20 mouse cellular contexts compared by ENCODE assay signal in the genomic region with DNA sequence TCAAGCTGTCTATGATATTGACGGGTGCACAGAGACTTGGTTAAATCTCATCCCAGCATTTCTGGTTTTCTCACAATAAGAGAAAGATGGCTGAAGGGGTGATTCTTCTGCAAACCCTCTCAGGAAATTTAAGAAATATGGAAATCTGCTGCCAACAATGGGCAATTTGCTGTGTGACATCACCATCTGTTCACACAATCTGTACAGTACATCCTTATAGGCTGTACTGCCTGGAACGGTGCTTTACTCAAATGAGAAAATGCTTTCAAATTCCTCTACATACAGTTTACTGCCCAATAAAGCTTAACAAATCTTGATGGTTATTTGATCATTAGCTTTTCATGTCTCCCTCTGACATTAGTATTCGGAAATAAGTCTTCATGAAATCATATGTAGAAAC.
DNase-seq lines count a peak whose midpoint lies in the region; ATAC-seq lines count a peak whose summit lies in the region.
"Had no signal": no experiment of that assay in that cellular context is flagged by ENCODE, and none has a peak within 500 bp of the region (broad histone marks: within the 10 kb centered on the region; RNA-seq: fewer than 3 reads in every experiment).

No protein-coding gene starts in this region.

- no peaks in the 10 kb centered on the region for H3K27me3 ChIP-seq in hindbrain, embryonic 15.5 days
- no peaks in the 10 kb centered on the region for H3K27me3 ChIP-seq in hindbrain, embryonic 10.5 days (ENCODE audit: insufficient read depth, poor library complexity, severe bottlenecking)
- H3K27me3 ChIP-seq in hindbrain, embryonic 16.5 days (replicated peaks; ENCODE audit: control insufficient read depth, insufficient read depth, low read length): no peaks in the 10 kb centered on the region
- H3K27me3 ChIP-seq: limb, embryonic 13.5 days; liver, embryonic 13.5 days had no signal

- peak; percentile 78 for ATAC-seq in cerebellum, adult (ENCODE audit: insufficient number of reproducible peaks, low FRiP score, low TSS enrichment)
- peak; percentile 69; the same call in 1 of the 2 replicates for ATAC-seq in hindbrain, embryonic 15.5 days (ENCODE audit: low FRiP score, low read depth)
- peak; percentile 68; the same call in 1 of the 2 replicates for ATAC-seq in hindbrain, embryonic 16.5 days
- ATAC-seq: activated CD4-positive, CD25-positive, alpha-beta regulatory T cell, adult 4 months; midbrain, embryonic 16.5 days had no signal

- no peak overlapping the region for H3K4me2 ChIP-seq in hindbrain, embryonic 15.5 days
- H3K4me2 ChIP-seq in hindbrain, embryonic 16.5 days (ENCODE audit: low read length): no peak overlapping the region
- H3K4me2 ChIP-seq: heart, embryonic 11.5 days; limb, embryonic 13.5 days; liver, embryonic 13.5 days; lung, embryonic 14.5 days had no signal

- 76% methylated on average over 3 of the region's 3 CpGs for WGBS in hindbrain, embryonic 15.5 days
- WGBS in hindbrain, embryonic 10.5 days: 90% methylated on average over 3 of the region's 3 CpGs
- WGBS in hindbrain, embryonic 16.5 days: 72% methylated on average over 3 of the region's 3 CpGs

- H3K27ac ChIP-seq in hindbrain, embryonic 15.5 days (replicated peaks): no peak overlapping the region
- no peak overlapping the region for H3K27ac ChIP-seq in hindbrain, embryonic 10.5 days
- no peak overlapping the region for H3K27ac ChIP-seq in hindbrain, embryonic 16.5 days (ENCODE audit: low read depth, low read length)
- H3K27ac ChIP-seq: embryonic facial prominence, embryonic 10.5 days; limb, embryonic 13.5 days; liver, embryonic 13.5 days had no signal

- no peak for DNase-seq in cerebellum, adult 8-10 months
- DNase-seq in hindbrain, embryonic 10.5 days (ENCODE audit: low spot score): no peak
- DNase-seq in cerebellum, adult 9-10 months: peak; percentile 30
- no peak for DNase-seq in adrenal gland, adult 8-10 months
- no peak for DNase-seq in MN1 (ENCODE audit: low spot score)
- DNase-seq: adrenal gland, postnatal 14 days; heart, postnatal 10 days; kidney, adult 2 months; kidney, postnatal 4 days; liver, embryonic 13.5 days; thymus, postnatal 14 days had no signal

- no peak overlapping the region for H3K4me3 ChIP-seq in hindbrain, embryonic 15.5 days
- no peak overlapping the region for H3K4me3 ChIP-seq in hindbrain, embryonic 10.5 days
- H3K4me3 ChIP-seq in hindbrain, embryonic 16.5 days (ENCODE audit: low read length): no peak overlapping the region
- H3K4me3 ChIP-seq: embryonic facial prominence, embryonic 10.5 days; limb, embryonic 13.5 days; liver, embryonic 13.5 days had no signal

- H3K36me3 ChIP-seq in hindbrain, embryonic 15.5 days: no peaks in the 10 kb centered on the region
- no peaks in the 10 kb centered on the region for H3K36me3 ChIP-seq in hindbrain, embryonic 10.5 days
- no peaks in the 10 kb centered on the region for H3K36me3 ChIP-seq in hindbrain, embryonic 16.5 days (ENCODE audit: control insufficient read depth, insufficient read depth, low read length)
- H3K36me3 ChIP-seq: embryonic facial prominence, embryonic 10.5 days; limb, embryonic 13.5 days; liver, embryonic 13.5 days had no signal

- H3K9ac ChIP-seq in hindbrain, embryonic 15.5 days: no peak overlapping the region
- H3K9ac ChIP-seq in hindbrain, embryonic 16.5 days (ENCODE audit: low read depth, low read length): no peak overlapping the region
- H3K9ac ChIP-seq: limb, embryonic 13.5 days; liver, embryonic 13.5 days; lung, embryonic 14.5 days had no signal

- H3K4me1 ChIP-seq in hindbrain, embryonic 15.5 days (replicated peaks): no peaks in the 10 kb centered on the region
- no peaks in the 10 kb centered on the region for H3K4me1 ChIP-seq in hindbrain, embryonic 10.5 days (replicated peaks)
- no peaks in the 10 kb centered on the region for H3K4me1 ChIP-seq in hindbrain, embryonic 16.5 days (ENCODE audit: control insufficient read depth, insufficient read depth, low read depth, low read length)
- H3K4me1 ChIP-seq: embryonic facial prominence, embryonic 10.5 days; limb, embryonic 13.5 days; liver, embryonic 13.5 days had no signal

- no peaks in the 10 kb centered on the region for H3K9me3 ChIP-seq in hindbrain, embryonic 15.5 days
- H3K9me3 ChIP-seq in hindbrain, embryonic 10.5 days: no peaks in the 10 kb centered on the region
- no peaks in the 10 kb centered on the region for H3K9me3 ChIP-seq in hindbrain, embryonic 16.5 days (ENCODE audit: control insufficient read depth, low read length)
- H3K9me3 ChIP-seq: embryonic facial prominence, embryonic 10.5 days; limb, embryonic 13.5 days; liver, embryonic 13.5 days had no signal
